Mouse (Mus musculus): ENCODE data around the gene Krt14.

DNA sequence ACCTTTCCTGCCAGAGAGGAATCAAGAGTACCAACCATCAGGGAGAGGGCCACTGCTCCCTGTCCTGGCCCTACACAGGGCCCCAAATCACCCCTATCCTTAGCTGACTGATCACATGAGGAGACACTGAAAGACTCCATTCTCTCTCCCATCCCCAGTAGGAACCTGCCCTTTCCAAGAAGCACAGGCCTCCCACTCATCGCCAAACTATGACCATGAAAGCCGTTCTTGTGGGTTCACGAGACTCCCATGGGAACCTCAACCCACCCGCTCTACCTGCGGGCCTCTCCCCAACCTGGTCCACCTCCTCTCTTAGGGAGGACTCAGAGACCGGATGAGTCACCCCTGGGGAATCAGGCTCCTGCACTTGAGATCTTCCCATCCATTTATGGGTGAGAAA, 48.2 kb upstream of the Krt14 start:
- no peak for TF ChIP-seq CTCF (IDR thresholded peaks at IDR 0.05; ENCODE audit: low read depth, low read length)
- no peak for TF ChIP-seq POLR2A (IDR thresholded peaks at IDR 0.05; ENCODE audit: borderline replicate concordance, low read depth, low read length)

Measured in bone marrow macrophage, adult 2 months (primary cell).